Mouse (Mus musculus) T-helper 1 cell (primary cell): ENCODE data around the gene Pla2g2d.

Experiments used
- in situ Hi-C: fragments of 300-600 bp; cut with MboI, MseI; formaldehyde crosslinking; loops from one replicate; pipeline ENCODE4 v1.15.1; 2025; ENCODE audit warnings: high pct_unique_total_duplicates

The Pla2g2d gene

DNA sequence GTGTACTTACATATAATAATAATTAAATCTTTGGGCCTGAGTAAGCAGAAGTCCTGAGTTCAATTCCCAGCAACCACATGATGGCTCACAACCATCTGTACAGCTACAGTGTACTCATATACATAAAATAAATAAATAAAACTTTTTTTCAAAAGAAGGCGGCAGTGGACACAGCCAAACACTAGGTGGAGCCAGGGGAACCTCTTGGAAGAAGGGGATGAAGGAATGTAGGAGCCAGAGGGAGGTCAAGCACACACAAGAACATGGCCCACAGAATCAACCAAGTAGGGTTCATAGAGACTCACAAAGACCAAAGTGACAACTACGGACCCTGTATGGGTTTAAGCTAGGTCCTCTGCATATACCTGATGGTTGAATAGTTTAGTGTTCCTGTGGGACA is 49.1 kb downstream of the Pla2g2d start:
- in situ Hi-C loops = no loop called here

DNA sequence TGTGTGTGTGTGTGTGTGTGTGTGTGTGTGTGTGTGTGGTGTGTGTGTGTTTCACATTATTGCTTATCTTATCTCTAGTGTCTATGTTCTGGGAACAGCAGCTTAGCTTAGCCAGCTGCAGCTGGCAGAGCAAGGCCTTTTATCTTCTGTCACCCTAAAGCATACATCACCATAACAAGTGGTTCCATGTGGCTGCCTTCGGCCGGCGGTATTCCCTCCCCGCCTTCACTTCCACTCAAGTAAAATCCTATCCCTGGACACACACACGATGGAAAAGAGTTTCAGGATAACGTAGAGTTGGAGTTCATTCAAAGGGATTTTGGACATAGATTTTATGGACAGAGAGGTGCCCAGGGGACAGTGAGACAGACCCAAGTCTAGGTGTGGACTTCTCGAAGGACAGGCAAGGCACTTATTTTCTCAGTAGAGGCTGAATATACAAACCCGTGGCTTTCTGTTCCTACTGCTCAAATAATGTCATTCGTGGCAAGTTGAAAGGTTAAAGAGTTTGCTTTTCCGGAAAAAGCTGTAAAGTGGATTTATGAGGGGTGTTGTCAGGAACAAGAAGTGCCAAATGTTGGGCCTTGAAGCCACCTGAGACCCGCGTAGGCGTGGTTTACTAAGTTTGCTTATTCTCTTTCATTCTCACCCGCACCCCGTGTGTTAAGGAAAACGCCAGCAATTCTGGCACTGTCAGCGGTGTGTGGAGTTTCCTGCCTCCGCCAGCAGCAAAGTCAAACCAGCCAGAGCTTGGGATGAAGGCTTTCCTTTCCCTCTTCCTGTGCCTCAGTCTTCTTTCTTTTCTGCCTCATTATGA is 50.4 kb downstream of the Pla2g2d start:
- in situ Hi-C loops = no loop called here

DNA sequence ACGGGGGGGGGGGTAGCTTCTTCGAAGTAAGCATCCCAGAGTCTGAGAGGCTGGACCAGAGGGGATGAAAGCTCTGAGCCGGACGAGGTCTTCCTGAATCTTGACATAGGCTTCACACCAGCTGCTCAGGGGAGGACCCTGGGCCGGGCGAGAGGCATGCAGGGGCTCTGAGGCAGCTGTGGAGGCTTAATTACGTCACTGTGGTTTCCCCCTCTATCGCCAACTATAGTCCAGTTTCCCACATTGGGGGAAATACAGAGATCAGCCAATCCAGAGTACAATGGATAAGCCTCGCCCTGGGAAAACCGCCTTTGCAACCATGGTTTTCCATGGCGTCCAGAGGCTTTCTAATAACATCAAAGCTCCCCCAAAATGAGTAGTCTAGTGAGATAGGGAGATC is 51.6 kb downstream of the Pla2g2d start:
- in situ Hi-C loops = no loop called here
